Mouse (Mus musculus): ENCODE results near the gene Zdhhc18. TPM values are rescaled to one million over a fixed set of nuclear protein-coding genes. Genes with fewer than 3 reads are reported as not detected.

Zdhhc18 gene
- polyA plus RNA-seq, 1 experiment, result 31.3 TPM

DNA sequence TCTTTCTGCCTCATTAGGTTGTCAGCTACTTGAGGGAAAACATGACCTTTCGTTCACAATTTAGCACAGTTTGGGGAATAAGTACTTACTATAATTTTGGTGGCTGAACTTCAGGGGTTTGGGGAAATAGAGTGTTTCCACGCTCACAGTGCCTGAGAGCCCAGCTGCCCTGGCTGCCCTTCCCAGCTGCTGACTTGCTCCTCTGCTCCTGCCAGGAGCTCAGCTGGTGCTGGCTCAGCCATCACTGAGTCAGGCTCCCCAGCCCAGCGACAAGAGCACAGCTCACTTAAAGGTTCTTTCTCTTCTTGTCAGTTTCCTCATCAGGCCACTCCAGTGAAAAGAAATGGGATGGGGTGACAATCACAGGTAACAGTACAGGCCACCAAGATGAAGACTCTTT, 18.6 kb upstream of the Zdhhc18 start:
- Histone ChIP-seq H3K4me3 (ENCODE audit: insufficient read depth, low read length) (no peak overlapping the region), H3K4me1 (ENCODE audit: control insufficient read depth, insufficient read depth, low read length) (peaks cover 4% of the 10 kb centered on the region; the same call in 1 of the 2 replicates), H3K27ac (ENCODE audit: insufficient read depth, low read length) (no peak overlapping the region)
- no peak for TF ChIP-seq POLR2A (IDR thresholded peaks at IDR 0.05; ENCODE audit: low read depth, low read length)
- TF ChIP-seq CTCF (IDR thresholded peaks at IDR 0.05; ENCODE audit: borderline replicate concordance, insufficient read depth, low read length), result no peak

DNA sequence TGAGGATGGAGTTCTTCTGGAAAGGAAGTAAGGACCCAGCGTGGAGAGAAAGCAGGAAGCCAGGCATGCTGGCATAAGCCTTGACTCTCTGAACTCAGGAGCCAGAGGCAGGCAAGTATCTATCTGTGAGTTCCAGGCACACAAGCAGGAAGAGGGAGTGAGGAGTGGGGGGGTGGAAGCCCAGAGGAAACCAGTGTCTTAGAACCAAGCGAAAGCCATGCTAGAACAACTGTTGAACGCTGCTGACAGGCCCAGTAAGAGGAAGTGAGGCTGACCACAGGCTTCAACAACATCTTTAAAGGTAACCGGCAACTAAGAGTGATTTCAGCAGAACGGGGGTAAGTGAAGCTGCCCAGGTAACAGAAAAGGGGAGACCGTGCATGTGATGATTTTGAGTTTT, 16.2 kb upstream of the Zdhhc18 start:
- no peak for TF ChIP-seq POLR2A (IDR thresholded peaks at IDR 0.05; ENCODE audit: low read depth, low read length)
- TF ChIP-seq CTCF (IDR thresholded peaks at IDR 0.05; ENCODE audit: borderline replicate concordance, insufficient read depth, low read length), result no peak
- Histone ChIP-seq H3K27ac (ENCODE audit: insufficient read depth, low read length) (no peak overlapping the region), H3K4me3 (ENCODE audit: insufficient read depth, low read length) (no peak overlapping the region)

DNA sequence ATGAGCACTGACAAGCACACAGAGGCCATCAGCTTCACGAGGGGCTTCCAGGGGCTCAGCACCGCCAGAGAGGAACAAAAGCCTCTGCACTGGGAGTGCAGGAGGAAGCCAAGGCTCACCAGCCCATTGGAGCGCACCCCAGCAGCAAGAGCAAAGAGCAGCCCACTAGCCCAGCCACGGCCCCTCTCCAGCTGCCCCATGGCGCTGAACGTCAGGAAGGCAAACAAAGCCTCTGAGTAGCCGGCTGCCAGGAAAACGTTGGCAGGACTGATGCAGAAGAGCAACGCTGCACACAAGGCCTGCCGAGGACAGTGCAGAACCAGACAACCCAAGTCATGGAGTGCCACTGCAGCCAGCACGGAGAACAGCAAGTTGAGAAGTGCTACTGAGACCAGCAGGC, 15.2 kb upstream of the Zdhhc18 start:
- TF ChIP-seq CTCF (IDR thresholded peaks at IDR 0.05; ENCODE audit: borderline replicate concordance, insufficient read depth, low read length), result no peak
- TF ChIP-seq POLR2A (IDR thresholded peaks at IDR 0.05; ENCODE audit: low read depth, low read length), result no peak
- H3K27ac ChIP-seq (ENCODE audit: insufficient read depth, low read length), result no peak overlapping the region
- no peak overlapping the region for H3K4me3 ChIP-seq (ENCODE audit: insufficient read depth, low read length)
- peaks cover 5% of the 10 kb centered on the region for H3K4me1 ChIP-seq (ENCODE audit: control insufficient read depth, insufficient read depth, low read length)

More for the DNA sequence above, 16.2 kb upstream of the Zdhhc18 start:
- 0 out of 2 replicates have a peak, but pooled peaks cover 4% of the 10 kb centered on the region for H3K4me1 ChIP-seq (ENCODE audit: control insufficient read depth, insufficient read depth, low read length)

DNA sequence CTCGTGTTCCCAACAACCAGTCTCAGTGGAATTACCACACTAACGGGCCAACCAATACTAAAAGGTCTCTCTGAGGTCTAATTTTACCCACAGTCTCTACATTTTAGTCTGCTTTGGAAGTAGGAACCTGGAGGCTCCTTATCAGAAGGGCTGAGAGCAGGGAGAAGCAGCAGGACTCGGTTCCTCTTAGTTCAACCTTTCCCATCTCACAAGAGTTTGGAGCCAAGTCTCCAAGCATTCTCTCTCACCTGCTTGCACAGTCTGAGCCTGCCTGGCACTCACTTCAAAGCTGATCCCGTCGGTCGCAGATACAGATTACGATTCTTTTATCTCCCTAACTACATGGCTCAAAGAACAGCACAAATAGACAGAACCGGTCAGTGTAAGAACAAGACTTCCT, 13.0 kb upstream of the Zdhhc18 start:
- no peak for TF ChIP-seq POLR2A (IDR thresholded peaks at IDR 0.05; ENCODE audit: low read depth, low read length)
- no peak for TF ChIP-seq CTCF (IDR thresholded peaks at IDR 0.05; ENCODE audit: borderline replicate concordance, insufficient read depth, low read length)
- Histone ChIP-seq H3K4me3 (ENCODE audit: insufficient read depth, low read length) (no peak overlapping the region), H3K27ac (ENCODE audit: insufficient read depth, low read length) (no peak overlapping the region), H3K4me1 (ENCODE audit: control insufficient read depth, insufficient read depth, low read length) (peaks cover 9% of the 10 kb centered on the region)

DNA sequence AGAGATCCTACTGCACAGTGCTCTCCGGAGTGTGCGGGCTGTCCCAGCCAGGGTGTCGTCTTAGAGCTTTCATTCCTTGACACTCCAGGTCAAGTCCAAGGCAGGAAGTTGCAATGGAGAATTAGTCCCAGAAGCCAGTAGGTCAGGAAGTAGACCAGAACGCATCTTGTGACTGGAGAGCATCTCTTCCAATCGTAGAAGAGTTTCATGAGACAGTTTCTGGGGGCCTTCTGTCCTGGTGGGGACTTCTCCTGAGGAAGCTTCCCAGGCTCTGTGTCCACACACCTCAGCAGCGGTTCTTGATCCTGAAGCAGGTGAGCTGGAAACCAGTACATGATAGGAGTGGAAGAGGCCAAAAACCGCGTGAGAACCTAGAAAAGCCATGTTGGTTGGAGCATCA, 12.5 kb upstream of the Zdhhc18 start:
- TF ChIP-seq CTCF (IDR thresholded peaks at IDR 0.05; ENCODE audit: borderline replicate concordance, insufficient read depth, low read length) (no peak), POLR2A (IDR thresholded peaks at IDR 0.05; ENCODE audit: low read depth, low read length) (no peak)
- H3K4me3 ChIP-seq (ENCODE audit: insufficient read depth, low read length), result no peak overlapping the region
- peaks cover 9% of the 10 kb centered on the region for H3K4me1 ChIP-seq (ENCODE audit: control insufficient read depth, insufficient read depth, low read length)
- no peak overlapping the region for H3K27ac ChIP-seq (ENCODE audit: insufficient read depth, low read length)

DNA sequence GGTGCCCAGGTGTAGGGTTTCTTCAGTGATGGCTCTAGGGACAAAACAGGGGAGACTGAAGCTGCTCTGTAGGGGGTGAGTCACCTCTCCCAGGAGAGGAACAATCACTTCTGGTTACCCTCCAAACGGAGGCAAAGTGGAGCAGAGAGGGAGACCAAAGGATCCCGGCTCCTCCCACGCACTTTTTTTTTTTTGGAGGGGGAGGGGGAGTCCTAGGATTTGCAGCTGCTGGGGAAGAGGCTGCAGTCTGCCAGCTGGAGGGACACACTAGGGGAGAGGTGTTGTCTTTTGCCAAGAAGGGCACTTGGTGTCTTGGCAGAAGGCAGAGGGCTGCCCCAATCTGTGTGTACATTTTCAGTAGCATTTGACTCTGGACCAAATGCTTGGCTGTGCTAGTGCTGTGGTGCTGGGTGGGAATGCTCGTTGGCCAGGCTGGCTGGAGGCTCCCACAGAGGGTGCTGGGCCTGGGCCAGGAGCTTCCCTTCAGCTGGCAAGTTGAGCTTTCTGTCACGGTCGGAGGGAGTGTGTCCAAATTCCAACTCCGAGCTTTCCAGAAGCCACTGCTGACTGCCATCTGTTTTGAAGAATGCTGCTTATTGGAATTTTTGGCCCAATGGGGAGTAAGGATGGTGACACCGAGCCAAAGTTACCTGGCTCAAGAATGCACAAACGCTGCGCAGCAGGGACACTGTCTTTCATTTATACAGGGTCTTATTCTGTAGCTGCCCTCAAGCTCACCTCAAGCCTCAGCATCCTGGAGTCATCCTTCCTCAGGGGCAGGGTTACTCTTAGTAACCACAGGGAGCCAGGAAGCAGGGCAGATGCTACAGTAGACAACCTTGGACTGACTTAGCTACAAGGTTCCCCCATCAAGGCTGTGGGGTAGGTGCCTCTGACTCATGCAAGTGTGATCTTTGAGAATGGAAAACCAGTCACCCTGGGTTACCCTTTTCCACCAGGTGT, 10.5 kb upstream of the Zdhhc18 start:
- H3K4me3 ChIP-seq (ENCODE audit: insufficient read depth, low read length), result peak overlapping the region; percentile 24
- H3K27ac ChIP-seq (ENCODE audit: insufficient read depth, low read length), result peak overlapping the region; percentile 95
- TF ChIP-seq POLR2A (IDR thresholded peaks at IDR 0.05; ENCODE audit: low read depth, low read length), result 0 out of 2 replicates have a peak, but pooled peaks have one; percentile 19
- no peak for TF ChIP-seq CTCF (IDR thresholded peaks at IDR 0.05; ENCODE audit: borderline replicate concordance, insufficient read depth, low read length)
- H3K4me1 ChIP-seq (ENCODE audit: control insufficient read depth, insufficient read depth, low read length), result peaks cover 11% of the 10 kb centered on the region

DNA sequence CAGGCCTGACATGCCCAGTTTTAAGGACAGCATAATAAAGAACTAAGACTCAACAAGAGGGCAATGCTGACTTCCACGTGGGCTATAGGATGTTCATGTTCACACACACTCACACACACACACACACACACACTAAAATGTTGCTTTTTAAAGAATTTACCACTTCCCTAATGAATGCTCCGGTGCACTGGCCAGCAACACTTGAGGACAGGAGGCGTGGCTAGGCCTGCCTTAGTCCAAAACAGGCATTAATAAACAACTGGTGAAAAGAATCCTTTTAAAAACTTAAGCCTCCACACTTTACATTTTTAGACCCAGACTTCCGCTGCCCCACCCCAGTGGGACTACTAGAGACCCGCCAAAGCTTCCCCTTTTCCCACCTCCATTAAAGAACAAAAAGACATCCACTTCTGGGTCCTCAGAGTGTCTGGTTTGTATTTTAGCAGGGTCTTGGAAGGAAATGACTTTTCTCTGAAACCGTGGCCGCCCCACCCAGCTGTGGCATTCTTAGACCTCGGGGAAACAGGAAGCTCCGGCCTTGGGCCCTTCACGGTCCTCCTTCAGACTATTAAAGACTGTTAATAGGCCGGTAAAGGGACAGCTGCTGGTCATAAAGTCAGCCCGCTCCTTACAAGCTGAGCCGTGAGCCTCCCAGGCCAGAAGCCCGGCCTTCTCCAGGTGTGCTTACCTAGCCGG, 9.7 kb upstream of the Zdhhc18 start:
- Histone ChIP-seq H3K4me3 (ENCODE audit: insufficient read depth, low read length) (peak overlapping the region; percentile 24), H3K27ac (ENCODE audit: insufficient read depth, low read length) (peak overlapping the region; percentile 95), H3K4me1 (ENCODE audit: control insufficient read depth, insufficient read depth, low read length) (peaks cover 11% of the 10 kb centered on the region)
- TF ChIP-seq POLR2A (IDR thresholded peaks at IDR 0.05; ENCODE audit: low read depth, low read length) (peak; percentile 45), CTCF (IDR thresholded peaks at IDR 0.05; ENCODE audit: borderline replicate concordance, insufficient read depth, low read length) (no peak)

DNA sequence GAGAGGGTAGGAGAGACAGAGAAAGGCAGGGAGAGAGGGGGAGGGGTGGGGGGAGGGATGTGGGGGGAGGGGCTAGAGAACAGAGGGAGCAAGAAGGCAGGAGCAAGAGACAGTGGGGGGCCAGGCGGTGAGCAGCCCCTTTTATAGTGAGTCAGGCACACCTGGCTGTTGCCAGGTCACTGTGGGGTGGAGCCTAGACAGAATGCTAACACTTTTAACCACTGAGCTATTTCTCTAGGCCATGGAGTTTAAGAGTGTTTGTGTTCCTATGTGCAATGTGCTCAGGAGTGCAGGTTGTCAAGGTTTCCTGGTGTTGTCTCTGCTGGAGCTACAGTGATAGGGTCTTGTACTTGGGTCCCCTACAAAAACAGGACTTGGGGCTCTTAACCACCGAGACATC, 8.8 kb upstream of the Zdhhc18 start:
- H3K27ac ChIP-seq (ENCODE audit: insufficient read depth, low read length), result peak overlapping the region; percentile 95
- no peak for TF ChIP-seq CTCF (IDR thresholded peaks at IDR 0.05; ENCODE audit: borderline replicate concordance, insufficient read depth, low read length)
- no peak for TF ChIP-seq POLR2A (IDR thresholded peaks at IDR 0.05; ENCODE audit: low read depth, low read length)
- H3K4me3 ChIP-seq (ENCODE audit: insufficient read depth, low read length), result no peak overlapping the region
- peaks cover 11% of the 10 kb centered on the region for H3K4me1 ChIP-seq (ENCODE audit: control insufficient read depth, insufficient read depth, low read length)

DNA sequence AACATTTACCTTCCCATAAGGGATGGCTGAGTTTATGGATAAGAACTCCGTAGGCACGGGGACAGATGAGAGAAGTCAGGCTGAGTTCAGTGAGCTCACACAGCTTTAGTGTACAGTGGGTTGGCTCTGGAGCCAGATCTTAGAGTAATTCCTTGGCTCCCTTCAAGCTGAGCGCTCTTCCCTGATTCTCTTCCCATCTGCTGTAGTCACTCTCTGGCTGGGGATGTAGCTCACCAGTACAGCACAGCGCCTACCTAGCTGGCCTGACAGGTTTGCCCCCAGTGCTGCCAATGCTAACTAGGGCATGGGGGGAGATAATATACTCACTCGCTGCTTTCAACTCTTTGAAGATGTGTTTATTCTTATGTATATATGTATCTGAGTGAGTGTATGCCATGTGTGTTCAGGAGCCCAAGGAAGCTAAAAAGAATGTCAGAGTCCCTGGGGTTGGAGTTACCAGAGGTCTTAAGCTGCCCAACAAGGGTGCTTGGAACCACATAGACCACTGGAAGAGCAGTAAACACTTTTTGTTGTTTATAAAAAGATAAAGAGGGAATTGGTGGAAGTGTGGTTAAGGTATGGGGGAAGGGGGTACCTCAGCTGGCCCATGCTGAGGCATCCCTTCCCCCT, 8.0 kb upstream of the Zdhhc18 start:
- H3K4me1 ChIP-seq (ENCODE audit: control insufficient read depth, insufficient read depth, low read length), result peaks cover 11% of the 10 kb centered on the region
- no peak overlapping the region for H3K4me3 ChIP-seq (ENCODE audit: insufficient read depth, low read length)
- H3K27ac ChIP-seq (ENCODE audit: insufficient read depth, low read length), result no peak overlapping the region
- TF ChIP-seq POLR2A (IDR thresholded peaks at IDR 0.05; ENCODE audit: low read depth, low read length) (no peak), CTCF (IDR thresholded peaks at IDR 0.05; ENCODE audit: borderline replicate concordance, insufficient read depth, low read length) (no peak)
